Mouse (Mus musculus) lung, postnatal 0 days (tissue): ENCODE measurements at regions not wholly inside any gene's neighbourhood (a gene's known extent, or its start where the extent isn't known, plus 50 kb on each side); places are given as distances from the start of the nearest gene placed in this dataset.

ENCODE experiments used
- ATAC-seq: fragments of 200-750 bp; cut with Nextera tagmentation; 2 replicates; pipeline ENCODE4 v1.8.0; 2017; ENCODE audit warnings: moderate library complexity
- DNase-seq: peaks from one replicate; pipeline ENCODE4 v3.0.0-alpha.2; 2016; ENCODE audit warnings: low spot score
- H3K27ac ChIP-seq: fragments of 300-500 bp; sonication (generic); 2 replicates; pipeline ENCODE4 v1.5.1; 2014; ENCODE audit warnings: antibody characterized with exemption, mild to moderate bottlenecking, low read length, mixed read lengths
- H3K27me3 ChIP-seq: fragments of 300-500 bp; sonication (generic); replicated peaks from 2 replicates; pipeline ENCODE4 v1.6.1; 2014; ENCODE audit warnings: low read length, mixed read lengths; ENCODE audit not compliant: insufficient read depth
- H3K36me3 ChIP-seq: fragments of 300-500 bp; sonication (generic); 2 replicates; pipeline ENCODE4 v1.6.1; 2014; ENCODE audit warnings: low read length, mixed read lengths; ENCODE audit not compliant: insufficient read depth
- H3K4me1 ChIP-seq: fragments of 300-500 bp; sonication (generic); 2 replicates; pipeline ENCODE4 v1.6.1; 2014; ENCODE audit warnings: antibody characterized with exemption, low read depth, low read length, mixed read lengths; ENCODE audit not compliant: insufficient read depth
- H3K4me2 ChIP-seq: fragments of 300-500 bp; sonication (generic); replicated peaks from 2 replicates; pipeline ENCODE4 v1.6.1; 2014; ENCODE audit warnings: low read depth, mild to moderate bottlenecking, low read length, moderate library complexity, mixed read lengths
- H3K4me3 ChIP-seq: fragments of 300-500 bp; sonication (generic); 2 replicates; pipeline ENCODE4 v1.5.1; 2014; ENCODE audit warnings: low read depth, low read length
- H3K9ac ChIP-seq: fragments of 300-500 bp; sonication (generic); replicated peaks from 2 replicates; pipeline ENCODE4 v1.6.1; 2014; ENCODE audit warnings: low read depth, mild to moderate bottlenecking
- H3K9me3 ChIP-seq: fragments of 300-500 bp; sonication (generic); 2 replicates; pipeline ENCODE4 v1.6.1; 2016; ENCODE audit warnings: low read length, mixed read lengths
- CTCF ChIP-seq: IDR thresholded peaks from 2 replicates; pipeline ENCODE4 v1.5.1; 2016; ENCODE audit warnings: antibody characterized with exemption, mild to moderate bottlenecking
- EP300 ChIP-seq: IDR thresholded peaks from 2 replicates; pipeline ENCODE4 v1.6.1; 2016; ENCODE audit warnings: antibody characterized with exemption, mild to moderate bottlenecking, control low read depth
- WGBS: fragments of 180-500 bp; shearing (Covaris S2); extraction: QIAGEN DNeasy Blood & Tissue Kit; methylation state at CpG from one replicate; pipeline ENCODE4 v1.1.7; 2014; 5-methylcytosine and 5-hydroxymethylcytosine counted together

DNA sequence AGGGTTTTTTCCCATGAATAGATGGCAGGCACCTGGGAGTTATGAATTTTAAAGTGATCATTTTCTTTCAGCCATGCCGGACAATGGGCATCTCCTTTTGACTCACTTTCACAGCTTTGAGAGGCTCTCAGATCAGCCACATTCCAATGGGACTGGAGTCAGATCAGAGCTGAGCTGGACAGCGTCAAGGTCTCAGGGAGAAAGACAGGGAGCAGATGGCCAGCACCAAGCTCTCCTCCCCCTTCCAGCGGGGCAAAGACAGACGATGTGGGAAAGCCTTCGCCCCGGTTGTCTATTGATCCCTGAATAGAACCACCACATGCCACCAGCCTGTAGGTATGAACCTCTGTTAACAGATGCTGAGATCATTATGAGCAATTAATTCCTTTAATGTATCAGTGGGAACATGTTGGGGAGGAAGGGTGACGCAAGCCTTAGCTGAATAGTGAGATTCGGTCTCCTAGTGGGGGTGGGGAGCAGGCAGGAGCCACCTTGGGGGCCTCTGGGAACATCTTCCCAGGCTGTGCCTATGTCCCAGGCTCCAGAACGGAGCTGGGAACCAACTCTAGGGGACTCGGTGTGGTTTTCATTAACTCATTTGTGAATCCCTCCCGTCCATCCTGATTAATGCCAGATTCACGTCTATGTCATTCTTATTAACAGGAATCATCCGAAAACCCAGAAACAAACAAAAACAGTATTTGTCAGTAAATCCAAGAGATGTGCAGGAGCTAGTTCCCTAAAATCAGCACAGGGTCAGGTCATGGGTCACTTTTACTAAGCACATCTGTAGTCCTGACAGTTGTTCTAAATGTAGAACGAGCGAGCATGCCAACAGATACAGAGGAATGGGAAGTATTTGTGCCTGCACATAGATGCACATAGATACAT lies 101.8 kb upstream of the Id4 start:
- H3K9me3 ChIP-seq, result no peaks in the 10 kb centered on the region
- no peaks in the 10 kb centered on the region for H3K27me3 ChIP-seq
- TF ChIP-seq EP300 (no peak), CTCF (no peak)
- H3K27ac ChIP-seq, result no peak overlapping the region
- H3K4me3 ChIP-seq, result no peak overlapping the region
- WGBS, result 35% methylated on average over 15 of the region's 15 CpGs
- H3K36me3 ChIP-seq, result no peaks in the 10 kb centered on the region
- no peak overlapping the region for H3K9ac ChIP-seq
- DNase-seq (no peak), ATAC-seq (no peak)
- no peak overlapping the region for H3K4me2 ChIP-seq
- no peaks in the 10 kb centered on the region for H3K4me1 ChIP-seq

DNA sequence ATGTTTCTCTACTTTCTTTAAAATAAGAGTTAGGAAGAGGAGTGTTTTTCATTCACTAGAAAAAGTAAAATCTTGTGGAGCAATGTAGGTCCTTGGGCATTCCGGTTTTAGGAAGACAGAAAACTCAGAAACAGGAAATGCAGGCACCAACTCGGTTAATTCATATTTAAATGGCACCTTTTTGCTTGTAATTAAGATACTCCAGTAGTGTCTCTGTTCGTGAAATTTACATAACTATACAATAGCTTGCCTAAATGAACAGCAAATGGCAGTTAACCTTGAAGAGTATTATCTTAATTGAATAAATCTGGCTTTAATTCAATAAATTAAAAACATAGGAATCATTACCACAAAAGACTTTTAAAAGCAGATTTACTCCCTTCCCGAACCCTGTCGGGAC lies 100.9 kb upstream of the Id4 start:
- Histone ChIP-seq H3K27ac (no peak overlapping the region), H3K36me3 (no peaks in the 10 kb centered on the region), H3K27me3 (no peaks in the 10 kb centered on the region), H3K4me1 (no peaks in the 10 kb centered on the region), H3K4me2 (no peak overlapping the region), H3K9me3 (no peaks in the 10 kb centered on the region), H3K4me3 (no peak overlapping the region), H3K9ac (no peak overlapping the region)
- 68% methylated on average over 5 of the region's 5 CpGs for WGBS
- ATAC-seq (no peak), DNase-seq (no peak)
- no peak for TF ChIP-seq CTCF
- TF ChIP-seq EP300, result no peak

DNA sequence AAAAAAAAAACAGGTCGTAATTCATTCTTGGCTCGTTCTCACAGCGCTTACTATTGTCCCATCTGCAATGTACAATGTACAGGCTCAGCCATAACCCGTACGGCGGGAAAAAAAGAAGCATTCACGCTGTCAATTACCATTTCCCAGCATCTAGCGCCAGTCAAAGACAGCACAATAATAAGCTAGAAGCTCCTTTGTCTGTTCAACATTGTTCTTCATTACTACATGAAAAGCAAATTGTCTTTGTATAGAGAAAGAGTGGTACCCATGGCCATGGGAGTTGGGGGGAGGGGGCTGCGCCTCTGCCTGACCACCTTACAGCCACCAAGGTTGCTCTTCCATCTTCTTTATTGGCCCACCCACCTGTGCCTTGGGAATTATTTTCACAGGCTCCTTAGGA lies 99.7 kb upstream of the Id4 start:
- Histone ChIP-seq H3K4me2 (no peak overlapping the region), H3K27ac (no peak overlapping the region), H3K36me3 (no peaks in the 10 kb centered on the region), H3K27me3 (no peaks in the 10 kb centered on the region), H3K4me1 (no peaks in the 10 kb centered on the region), H3K9me3 (no peaks in the 10 kb centered on the region), H3K9ac (no peak overlapping the region), H3K4me3 (no peak overlapping the region)
- ATAC-seq (no peak), DNase-seq (no peak)
- TF ChIP-seq EP300 (no peak), CTCF (no peak)
- WGBS, result 84% methylated on average over 9 of the region's 9 CpGs

DNA sequence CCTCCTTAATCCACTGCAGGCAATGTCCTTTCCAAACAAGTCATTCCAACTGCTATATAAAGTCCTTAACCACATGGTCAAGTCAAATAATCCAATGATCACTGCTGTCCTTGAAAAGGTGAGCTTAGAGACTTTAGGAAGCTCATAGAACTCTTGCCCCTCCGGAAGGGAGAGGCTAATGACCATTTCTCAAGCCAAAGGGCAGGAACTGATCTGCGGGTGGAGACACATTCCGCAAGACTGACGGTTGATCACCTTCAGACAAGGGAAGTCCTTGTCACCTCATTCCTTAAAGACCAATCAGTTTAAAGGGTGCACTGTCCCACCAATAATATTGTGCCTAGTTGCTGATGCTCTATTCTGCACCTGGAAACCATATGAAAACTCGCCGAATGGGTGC lies 96.4 kb upstream of the Id4 start:
- ATAC-seq, result no peak
- 82% methylated on average over 6 of the region's 6 CpGs for WGBS
- Histone ChIP-seq H3K4me1 (no peaks in the 10 kb centered on the region), H3K4me3 (no peak overlapping the region), H3K4me2 (no peak overlapping the region), H3K27ac (no peak overlapping the region), H3K9ac (no peak overlapping the region), H3K9me3 (no peaks in the 10 kb centered on the region), H3K36me3 (no peaks in the 10 kb centered on the region), H3K27me3 (no peaks in the 10 kb centered on the region)
- DNase-seq, result no peak
- TF ChIP-seq CTCF (no peak), EP300 (no peak)

DNA sequence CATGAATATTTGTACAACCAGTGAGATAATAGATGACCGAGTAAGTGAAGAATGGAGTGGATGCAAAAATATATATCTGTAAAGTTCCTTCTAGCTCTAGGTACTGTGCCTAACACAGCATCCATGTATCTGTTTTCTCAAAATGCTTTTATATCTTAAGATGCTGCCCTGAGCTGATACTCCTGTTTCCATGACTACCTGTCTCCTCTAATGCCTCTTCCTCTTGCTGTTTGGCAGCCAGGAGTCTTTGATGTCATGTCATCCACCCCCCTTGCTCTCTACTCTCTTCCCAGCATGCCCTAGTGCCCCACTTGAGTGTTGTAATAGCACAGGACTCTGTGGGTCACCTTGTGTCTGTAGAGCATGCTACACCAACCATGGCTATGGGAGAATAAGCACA lies 95.2 kb upstream of the Id4 start:
- ATAC-seq (no peak), DNase-seq (no peak)
- H3K27me3 ChIP-seq, result no peaks in the 10 kb centered on the region
- TF ChIP-seq CTCF (no peak), EP300 (no peak)
- no peak overlapping the region for H3K9ac ChIP-seq
- no peaks in the 10 kb centered on the region for H3K4me1 ChIP-seq
- whole genome bisulfite sequencing, result 78% methylated on average over 1 of the region's 1 CpGs
- H3K4me2 ChIP-seq, result no peak overlapping the region
- no peaks in the 10 kb centered on the region for H3K9me3 ChIP-seq
- H3K27ac ChIP-seq, result no peak overlapping the region
- H3K36me3 ChIP-seq, result no peaks in the 10 kb centered on the region
- H3K4me3 ChIP-seq, result no peak overlapping the region

DNA sequence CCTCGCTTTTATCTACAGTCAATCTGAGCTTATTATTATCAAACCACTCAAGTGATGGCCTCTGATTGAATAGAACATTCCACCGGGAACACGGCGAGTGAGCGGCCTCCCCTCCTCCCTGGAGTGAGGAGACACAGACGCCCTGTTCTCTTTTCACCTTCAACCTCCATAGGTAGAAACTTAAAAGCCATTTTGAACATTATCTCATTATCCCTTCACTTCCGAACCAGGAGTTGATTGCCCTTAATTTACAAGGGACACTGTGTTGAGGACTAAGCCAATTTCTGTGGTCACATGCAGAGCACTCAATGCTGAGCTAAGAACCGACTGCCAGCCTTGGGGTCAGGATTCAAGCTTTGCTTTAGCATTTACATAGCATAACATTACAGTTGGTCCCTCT lies 93.1 kb upstream of the Id4 start:
- H3K27ac ChIP-seq, result no peak overlapping the region
- TF ChIP-seq EP300 (no peak), CTCF (no peak)
- H3K27me3 ChIP-seq, result no peaks in the 10 kb centered on the region
- DNase-seq, result no peak
- no peaks in the 10 kb centered on the region for H3K36me3 ChIP-seq
- no peak overlapping the region for H3K4me3 ChIP-seq
- no peaks in the 10 kb centered on the region for H3K4me1 ChIP-seq
- WGBS, result 38% methylated on average over 8 of the region's 8 CpGs
- H3K4me2 ChIP-seq, result no peak overlapping the region
- H3K9ac ChIP-seq, result no peak overlapping the region
- ATAC-seq, result no peak
- H3K9me3 ChIP-seq, result no peaks in the 10 kb centered on the region
